Mouse (Mus musculus): ENCODE measurements around the gene Cadps. TPM values are rescaled to one million over a fixed set of nuclear protein-coding genes. Genes with fewer than 3 reads are reported as not detected.

The Cadps gene
- polyA plus RNA-seq, 1 experiment from 2014 or later = 0.23 TPM

DNA sequence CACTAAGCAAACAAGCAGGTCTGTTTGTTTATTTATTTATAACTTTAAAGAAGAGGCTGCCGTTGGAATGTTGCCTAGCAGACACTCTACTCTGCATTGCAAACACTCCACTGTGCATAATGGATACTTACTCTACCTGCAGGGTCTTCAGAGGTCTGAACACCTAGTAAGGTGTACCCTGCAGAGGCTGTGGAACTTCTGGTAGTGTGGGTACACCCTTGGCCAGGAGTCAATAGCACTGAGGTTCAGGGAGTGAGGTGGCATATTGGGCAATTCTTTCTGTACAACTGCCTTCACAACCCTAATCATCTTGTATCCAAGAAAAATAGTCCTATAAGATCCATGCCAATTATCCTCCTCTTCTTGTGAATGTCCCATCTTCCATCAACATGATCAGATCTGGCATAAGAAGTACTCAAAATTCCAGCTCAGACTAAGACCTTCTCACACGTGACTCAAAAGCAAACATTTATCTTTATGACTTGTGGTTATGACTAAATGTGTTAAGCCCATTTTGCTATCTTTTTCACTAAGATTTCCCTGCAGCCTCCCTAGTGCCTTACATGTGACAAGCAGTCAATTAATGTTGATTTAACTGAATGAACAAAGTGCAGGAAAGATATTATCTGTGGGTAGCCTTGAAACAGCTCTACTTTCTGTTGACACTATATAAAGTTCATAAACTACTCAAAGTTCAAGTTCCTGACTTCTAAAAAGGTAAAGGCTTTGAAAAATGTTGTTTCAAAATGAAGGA lies 106.8 kb downstream of the Cadps start:
- no peaks in the 10 kb centered on the region for H3K4me1 ChIP-seq
- H3K36me3 ChIP-seq = no peaks in the 10 kb centered on the region
- H3K27ac ChIP-seq = no peak overlapping the region
- no peak overlapping the region for H3K4me3 ChIP-seq
- DNase-seq (ENCODE audit: low spot score) = no peak
- 77% methylated on average over 2 of the region's 2 CpGs for WGBS
- H3K27me3 ChIP-seq (ENCODE audit: low read depth, poor library complexity, severe bottlenecking) = no peaks in the 10 kb centered on the region
- H3K9me3 ChIP-seq (replicated peaks) = no peaks in the 10 kb centered on the region

DNA sequence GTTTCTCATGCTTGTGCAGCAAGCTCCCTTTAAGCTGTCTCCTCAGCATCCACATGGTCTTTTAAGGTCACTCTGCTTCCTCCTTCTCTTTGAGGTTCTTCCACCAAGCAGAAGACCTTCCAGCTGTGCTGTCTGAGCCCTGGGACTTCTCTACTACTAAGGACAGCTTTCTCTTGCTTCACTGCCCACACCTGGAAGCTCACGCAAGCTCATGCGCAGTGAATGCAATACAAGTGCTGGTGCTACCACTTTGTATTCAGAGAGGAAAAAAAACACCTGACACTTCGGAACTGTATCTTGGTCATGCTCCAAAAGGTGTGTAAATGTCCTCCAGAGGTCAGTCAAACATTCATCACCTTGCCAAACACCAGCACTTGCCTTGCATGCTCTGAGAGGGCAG lies 115.5 kb downstream of the Cadps start:
- 93% methylated on average over 3 of the region's 3 CpGs for WGBS
- Histone ChIP-seq H3K36me3 (no peaks in the 10 kb centered on the region), H3K9me3 (replicated peaks) (no peaks in the 10 kb centered on the region), H3K4me1 (no peaks in the 10 kb centered on the region), H3K27ac (no peak overlapping the region), H3K27me3 (ENCODE audit: low read depth, poor library complexity, severe bottlenecking) (no peaks in the 10 kb centered on the region), H3K4me3 (no peak overlapping the region)
- DNase-seq (ENCODE audit: low spot score) = no peak

DNA sequence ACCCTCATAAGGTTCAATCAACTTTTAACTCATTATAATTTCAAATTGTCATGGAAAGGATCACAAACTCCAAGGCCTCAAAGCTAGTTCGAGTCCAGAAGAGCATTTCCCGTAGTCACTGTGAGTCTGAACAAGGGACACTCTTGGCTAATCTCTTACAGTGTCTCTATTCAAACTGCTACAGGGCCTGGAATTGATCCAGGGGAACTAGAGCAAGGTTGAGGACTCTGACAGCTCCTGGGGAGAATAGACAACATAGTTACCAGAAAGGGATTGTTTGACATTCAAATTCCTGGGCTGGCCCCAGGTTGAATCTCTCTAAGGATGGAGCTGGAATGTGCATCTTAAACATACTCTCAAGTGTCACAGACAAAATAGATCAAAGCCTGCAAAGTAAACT lies 118.4 kb downstream of the Cadps start:
- no peaks in the 10 kb centered on the region for H3K36me3 ChIP-seq
- no peaks in the 10 kb centered on the region for H3K4me1 ChIP-seq
- no peak overlapping the region for H3K27ac ChIP-seq
- H3K9me3 ChIP-seq (replicated peaks) = no peaks in the 10 kb centered on the region
- 93% methylated on average over 2 of the region's 2 CpGs for WGBS
- no peaks in the 10 kb centered on the region for H3K27me3 ChIP-seq (ENCODE audit: low read depth, poor library complexity, severe bottlenecking)
- no peak overlapping the region for H3K4me3 ChIP-seq
- DNase-seq (ENCODE audit: low spot score) = no peak

DNA sequence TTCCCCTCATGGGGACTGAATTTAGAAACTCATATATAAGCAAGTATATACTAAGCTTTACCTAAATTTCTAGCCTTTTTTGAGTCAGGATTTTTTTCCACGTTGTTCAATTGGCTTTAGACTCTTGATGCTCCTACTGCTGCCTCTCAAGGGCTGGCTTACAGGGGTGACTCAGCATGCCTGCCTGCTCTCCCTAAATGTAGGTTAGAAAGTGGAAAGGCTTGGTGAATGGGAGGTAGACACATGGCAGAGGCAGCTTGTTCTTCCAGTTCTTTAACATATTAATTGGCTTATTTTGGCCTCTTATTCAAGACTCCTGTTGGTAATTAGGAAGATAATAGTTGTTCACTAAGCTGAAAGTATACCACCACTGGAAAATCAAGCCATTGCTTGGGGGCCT lies 132.7 kb downstream of the Cadps start:
- Histone ChIP-seq H3K36me3 (no peaks in the 10 kb centered on the region), H3K4me1 (no peaks in the 10 kb centered on the region)
- 50% methylated on average over 1 of the region's 1 CpGs for WGBS

DNA sequence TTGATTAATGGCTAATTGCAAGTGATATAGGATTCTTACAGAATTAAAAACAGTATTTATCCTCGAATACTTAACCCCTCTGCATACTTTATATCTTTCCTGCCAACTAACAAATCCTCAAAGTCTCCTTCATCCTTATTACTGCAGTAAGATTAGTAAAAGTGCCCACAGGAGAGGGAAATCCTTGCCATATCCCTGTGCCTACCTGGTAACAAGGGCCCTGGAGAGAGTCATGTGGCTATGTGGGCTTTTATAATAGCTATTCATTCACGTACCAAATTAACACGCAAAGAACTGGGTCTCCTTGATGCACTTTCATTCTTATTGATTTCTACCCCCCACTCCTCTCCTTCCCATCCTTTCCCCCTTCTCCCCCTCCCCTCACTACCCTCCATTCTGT lies 137.9 kb downstream of the Cadps start:
- no peak for DNase-seq (ENCODE audit: low spot score)
- 90% methylated on average over 3 of the region's 3 CpGs for WGBS
- Histone ChIP-seq H3K27ac (no peak overlapping the region), H3K4me3 (no peak overlapping the region), H3K9me3 (replicated peaks) (no peaks in the 10 kb centered on the region), H3K4me1 (peaks cover 15% of the 10 kb centered on the region), H3K36me3 (no peaks in the 10 kb centered on the region), H3K27me3 (ENCODE audit: low read depth, poor library complexity, severe bottlenecking) (no peaks in the 10 kb centered on the region)

More for the DNA sequence above, 132.7 kb downstream of the Cadps start:
- Histone ChIP-seq H3K27me3 (ENCODE audit: low read depth, poor library complexity, severe bottlenecking) (no peaks in the 10 kb centered on the region), H3K27ac (no peak overlapping the region), H3K4me3 (no peak overlapping the region), H3K9me3 (replicated peaks) (no peaks in the 10 kb centered on the region)
- DNase-seq (ENCODE audit: low spot score) = no peak

DNA sequence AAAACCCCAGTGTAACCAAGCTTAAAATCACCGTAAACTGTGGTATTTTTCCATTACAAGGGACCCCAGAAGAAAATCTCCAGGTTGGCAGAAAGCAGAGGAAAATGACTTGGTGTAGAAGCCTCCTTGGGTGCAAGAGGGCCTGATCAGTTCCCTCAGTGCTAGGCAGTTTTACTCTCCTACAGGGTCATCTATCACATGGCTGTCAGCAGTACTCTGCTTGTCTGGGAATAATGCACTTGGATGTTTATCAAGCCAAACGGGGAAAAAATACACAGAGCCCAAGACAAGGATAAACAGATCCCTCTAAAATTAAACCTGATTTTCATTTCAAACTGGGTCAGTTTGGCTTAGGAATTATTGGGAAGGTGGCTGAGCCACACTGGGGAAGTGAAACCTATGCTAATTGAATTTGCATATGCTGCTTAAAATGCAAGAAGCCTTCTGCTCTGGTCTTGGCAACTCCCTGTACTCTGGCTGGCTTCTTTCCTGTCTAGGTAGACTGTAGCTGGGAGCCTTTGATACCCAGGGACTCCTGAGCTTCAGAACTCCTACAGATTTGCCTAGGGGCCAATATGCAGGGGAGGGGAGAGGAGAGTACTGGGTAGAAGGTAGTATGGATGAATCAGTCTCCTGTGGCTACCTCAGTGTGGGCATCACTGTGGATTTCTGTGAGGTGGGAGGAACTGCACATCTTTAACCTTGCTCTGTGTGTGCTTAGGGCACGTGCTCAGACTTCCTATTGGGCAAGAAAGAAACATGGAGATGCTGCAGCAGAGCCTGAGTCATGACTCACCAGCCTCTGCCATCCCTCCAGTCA lies 141.8 kb downstream of the Cadps start:
- H3K27me3 ChIP-seq (ENCODE audit: low read depth, poor library complexity, severe bottlenecking) = no peaks in the 10 kb centered on the region
- no peak overlapping the region for H3K4me3 ChIP-seq
- DNase-seq (ENCODE audit: low spot score) = no peak
- H3K36me3 ChIP-seq = no peaks in the 10 kb centered on the region
- no peak overlapping the region for H3K27ac ChIP-seq
- 61% methylated on average over 3 of the region's 3 CpGs for WGBS
- H3K9me3 ChIP-seq (replicated peaks) = no peaks in the 10 kb centered on the region
- peaks cover 16% of the 10 kb centered on the region for H3K4me1 ChIP-seq

DNA sequence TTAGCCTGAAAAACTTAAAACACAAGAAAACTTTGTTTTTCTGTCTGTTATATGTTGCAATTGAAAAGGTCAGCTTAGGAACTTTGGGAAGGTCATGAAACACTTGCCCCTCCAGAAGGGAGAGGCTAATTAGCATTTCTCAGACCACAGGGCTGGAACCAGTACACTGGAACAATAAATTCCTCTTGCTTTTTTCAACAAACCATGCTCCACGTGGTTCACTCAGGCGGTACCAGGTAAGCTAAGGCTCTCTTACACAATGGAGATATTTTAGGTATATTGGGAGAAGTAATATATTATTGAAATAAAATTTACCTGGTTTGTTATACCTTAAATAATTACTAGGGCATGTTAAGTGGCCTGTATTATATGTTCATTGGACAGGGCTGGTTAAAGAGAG lies 161.4 kb downstream of the Cadps start:
- no peak overlapping the region for H3K4me3 ChIP-seq
- H3K4me1 ChIP-seq = no peaks in the 10 kb centered on the region
- no peaks in the 10 kb centered on the region for H3K9me3 ChIP-seq (replicated peaks)
- H3K27ac ChIP-seq = no peak overlapping the region
- no peak for DNase-seq (ENCODE audit: low spot score)
- H3K36me3 ChIP-seq = no peaks in the 10 kb centered on the region
- no peaks in the 10 kb centered on the region for H3K27me3 ChIP-seq (ENCODE audit: low read depth, poor library complexity, severe bottlenecking)
- WGBS = 77% methylated on average over 2 of the region's 2 CpGs

DNA sequence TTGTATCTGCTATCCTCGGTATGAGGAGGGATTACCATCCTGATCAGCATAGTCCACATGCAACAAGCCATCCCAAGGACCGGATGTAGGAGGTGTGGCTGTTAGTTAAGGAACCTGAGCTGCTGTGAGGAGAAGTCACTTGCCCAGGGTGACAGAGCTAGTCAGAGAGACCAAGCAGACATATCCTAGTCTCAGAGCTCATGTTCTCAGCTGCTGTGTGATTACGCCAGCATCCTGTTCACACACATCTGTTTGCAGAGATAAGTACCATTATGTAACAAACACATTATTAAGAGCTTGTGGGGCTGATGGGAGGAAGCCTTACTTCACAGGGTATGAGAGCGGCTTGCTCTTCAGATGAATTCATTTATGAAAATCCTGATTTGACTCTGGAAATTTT lies 165.5 kb downstream of the Cadps start:
- Histone ChIP-seq H3K9me3 (replicated peaks) (no peaks in the 10 kb centered on the region), H3K36me3 (no peaks in the 10 kb centered on the region), H3K4me3 (no peak overlapping the region), H3K4me1 (no peaks in the 10 kb centered on the region), H3K27me3 (ENCODE audit: low read depth, poor library complexity, severe bottlenecking) (no peaks in the 10 kb centered on the region), H3K27ac (no peak overlapping the region)
- 74% methylated on average over 4 of the region's 4 CpGs for WGBS
- DNase-seq (ENCODE audit: low spot score) = no peak

DNA sequence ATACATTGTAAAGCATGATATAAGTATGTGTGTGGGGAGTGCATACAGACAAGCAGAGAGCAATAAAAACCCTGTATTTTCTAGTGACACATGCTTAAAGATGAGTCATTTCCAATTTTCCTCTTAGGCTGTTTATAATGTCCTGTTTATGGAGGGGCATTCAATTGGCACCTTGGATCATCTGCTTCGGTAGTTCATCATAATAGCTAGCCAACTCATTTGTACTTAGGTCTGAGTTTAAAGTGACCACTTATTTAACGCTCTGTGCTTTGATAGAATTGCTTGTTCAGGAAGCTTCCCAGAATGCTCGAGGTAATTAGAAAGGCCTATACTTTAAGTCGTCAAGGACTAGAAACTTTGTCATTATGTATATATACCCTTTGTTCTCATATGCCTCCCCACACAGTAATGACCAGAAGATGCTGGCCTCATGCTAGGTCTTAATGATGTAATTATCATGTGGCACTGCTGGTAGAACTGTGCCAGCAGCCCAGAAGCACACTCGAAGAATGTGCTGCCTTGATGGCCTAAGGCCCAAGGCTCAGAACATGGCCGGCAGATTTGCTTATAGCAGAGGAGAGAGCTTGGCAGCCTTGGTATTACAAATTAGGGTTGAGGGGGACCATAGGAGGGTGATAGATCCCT lies 179.9 kb downstream of the Cadps start:
- H3K36me3 ChIP-seq = no peaks in the 10 kb centered on the region
- 81% methylated on average over 6 of the region's 6 CpGs for WGBS
- DNase-seq (ENCODE audit: low spot score) = no peak

DNA sequence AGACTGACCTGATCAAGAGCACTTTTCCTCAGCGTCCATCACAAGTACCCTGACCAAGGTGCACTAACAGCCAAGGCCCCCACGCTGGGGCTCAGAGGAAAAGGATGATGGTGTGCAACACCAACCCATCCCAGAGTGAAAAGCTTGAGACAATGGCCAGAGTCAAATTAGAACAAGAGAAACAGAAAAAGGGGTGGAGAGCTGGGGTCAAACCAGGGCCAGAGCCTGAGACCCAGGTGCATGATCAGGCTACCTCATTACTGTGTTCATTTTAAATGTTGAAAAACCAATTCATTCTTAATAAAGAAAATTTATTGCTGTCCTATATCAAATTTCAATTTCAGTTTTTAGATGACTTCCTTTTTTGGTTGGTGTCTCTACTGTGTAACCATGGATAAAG lies 184.1 kb downstream of the Cadps start:
- DNase-seq (ENCODE audit: low spot score) = no peak
- H3K27me3 ChIP-seq (ENCODE audit: low read depth, poor library complexity, severe bottlenecking) = no peaks in the 10 kb centered on the region
- WGBS = 88% methylated on average over 2 of the region's 2 CpGs

More for the DNA sequence above, 179.9 kb downstream of the Cadps start:
- Histone ChIP-seq H3K27ac (no peak overlapping the region), H3K4me1 (no peaks in the 10 kb centered on the region), H3K9me3 (replicated peaks) (no peaks in the 10 kb centered on the region), H3K27me3 (ENCODE audit: low read depth, poor library complexity, severe bottlenecking) (no peaks in the 10 kb centered on the region), H3K4me3 (no peak overlapping the region)

DNA sequence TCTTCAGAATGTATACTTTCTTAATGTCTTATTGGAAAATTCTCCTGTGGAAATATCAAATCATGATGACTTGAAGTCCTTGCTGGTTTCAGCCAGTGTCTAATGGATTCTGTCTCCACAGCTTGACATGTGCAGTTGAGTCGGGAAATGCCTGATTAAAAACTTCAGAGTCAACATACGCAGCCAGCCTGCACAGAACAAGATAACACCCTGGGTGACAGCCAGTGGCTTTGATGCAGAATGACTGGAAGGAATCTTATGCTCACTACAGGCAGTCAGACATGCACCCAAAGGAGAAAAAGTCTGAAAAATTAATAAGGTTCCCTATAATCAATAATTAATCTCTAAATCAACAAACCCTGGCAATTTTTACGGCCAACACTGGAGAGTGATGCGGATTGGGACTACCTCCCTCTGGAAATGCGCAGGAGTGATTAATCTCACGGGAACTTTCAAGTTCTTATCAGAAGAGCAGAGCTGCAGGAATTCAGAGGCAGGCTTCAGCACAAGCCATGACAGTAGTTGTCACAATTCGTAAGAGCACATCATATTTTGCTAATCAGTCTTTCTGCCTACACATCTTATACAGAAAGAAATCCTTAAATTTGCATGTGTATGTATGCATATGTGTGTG lies 185.6 kb downstream of the Cadps start:
- Histone ChIP-seq H3K27me3 (ENCODE audit: low read depth, poor library complexity, severe bottlenecking) (no peaks in the 10 kb centered on the region), H3K9me3 (replicated peaks) (no peaks in the 10 kb centered on the region), H3K4me1 (no peaks in the 10 kb centered on the region), H3K27ac (no peak overlapping the region), H3K4me3 (no peak overlapping the region), H3K36me3 (no peaks in the 10 kb centered on the region)
- no peak for DNase-seq (ENCODE audit: low spot score)
- 84% methylated on average over 7 of the region's 7 CpGs for WGBS

More for the DNA sequence above, 184.1 kb downstream of the Cadps start:
- Histone ChIP-seq H3K4me1 (no peaks in the 10 kb centered on the region), H3K9me3 (replicated peaks) (no peaks in the 10 kb centered on the region), H3K36me3 (no peaks in the 10 kb centered on the region), H3K27ac (no peak overlapping the region), H3K4me3 (no peak overlapping the region)

DNA sequence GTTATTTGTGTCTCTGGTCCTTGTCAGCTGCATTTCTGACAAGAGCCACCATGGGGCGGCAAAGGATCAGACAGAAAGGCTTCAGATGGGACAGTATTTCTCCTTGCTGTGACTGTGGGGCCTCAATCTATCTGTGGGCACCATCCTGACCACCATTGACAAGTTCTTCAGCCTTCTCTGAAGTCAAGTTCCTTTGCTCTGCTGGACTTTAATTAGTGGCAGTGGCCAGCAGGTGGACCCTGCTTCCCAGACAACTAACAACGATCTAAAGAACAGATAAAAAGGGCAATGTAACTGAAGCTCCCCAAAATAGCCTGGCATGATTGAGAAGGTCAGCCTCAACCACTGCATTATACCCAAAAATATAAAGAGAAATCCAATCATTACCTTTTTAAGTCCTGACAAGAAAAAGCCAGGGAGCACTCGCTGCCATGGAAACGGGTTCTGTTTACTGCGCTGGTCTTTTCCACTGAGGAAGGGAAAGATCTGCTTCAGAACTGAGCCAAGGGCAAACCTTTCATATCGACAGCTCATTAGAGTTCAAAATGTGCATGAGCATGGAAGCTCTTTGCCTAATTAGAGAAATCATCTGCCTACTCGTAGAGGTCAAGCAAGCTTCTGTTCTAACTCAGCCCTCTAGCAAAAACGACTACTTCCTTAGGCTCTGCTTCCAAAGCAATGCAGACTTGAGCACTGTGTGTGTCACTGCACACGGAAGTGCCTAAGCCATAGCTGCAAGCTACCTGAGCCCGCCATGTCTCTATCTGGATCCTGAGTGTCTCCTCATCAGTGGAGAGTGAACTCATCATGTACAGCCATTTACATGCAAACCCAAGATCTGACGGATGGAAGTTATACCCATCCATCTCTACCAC lies 198.4 kb downstream of the Cadps start:
- Histone ChIP-seq H3K27ac (no peak overlapping the region), H3K9me3 (replicated peaks) (no peaks in the 10 kb centered on the region), H3K4me1 (no peaks in the 10 kb centered on the region), H3K4me3 (no peak overlapping the region), H3K36me3 (no peaks in the 10 kb centered on the region), H3K27me3 (ENCODE audit: low read depth, poor library complexity, severe bottlenecking) (no peaks in the 10 kb centered on the region)
- 85% methylated on average over 11 of the region's 11 CpGs for WGBS
- peak; percentile 29 for DNase-seq (ENCODE audit: low spot score)

All from limb, embryonic 10.5 days (tissue).